Mouse (Mus musculus): ENCODE measurements around the gene Brk1.

The Brk1 gene

DNA sequence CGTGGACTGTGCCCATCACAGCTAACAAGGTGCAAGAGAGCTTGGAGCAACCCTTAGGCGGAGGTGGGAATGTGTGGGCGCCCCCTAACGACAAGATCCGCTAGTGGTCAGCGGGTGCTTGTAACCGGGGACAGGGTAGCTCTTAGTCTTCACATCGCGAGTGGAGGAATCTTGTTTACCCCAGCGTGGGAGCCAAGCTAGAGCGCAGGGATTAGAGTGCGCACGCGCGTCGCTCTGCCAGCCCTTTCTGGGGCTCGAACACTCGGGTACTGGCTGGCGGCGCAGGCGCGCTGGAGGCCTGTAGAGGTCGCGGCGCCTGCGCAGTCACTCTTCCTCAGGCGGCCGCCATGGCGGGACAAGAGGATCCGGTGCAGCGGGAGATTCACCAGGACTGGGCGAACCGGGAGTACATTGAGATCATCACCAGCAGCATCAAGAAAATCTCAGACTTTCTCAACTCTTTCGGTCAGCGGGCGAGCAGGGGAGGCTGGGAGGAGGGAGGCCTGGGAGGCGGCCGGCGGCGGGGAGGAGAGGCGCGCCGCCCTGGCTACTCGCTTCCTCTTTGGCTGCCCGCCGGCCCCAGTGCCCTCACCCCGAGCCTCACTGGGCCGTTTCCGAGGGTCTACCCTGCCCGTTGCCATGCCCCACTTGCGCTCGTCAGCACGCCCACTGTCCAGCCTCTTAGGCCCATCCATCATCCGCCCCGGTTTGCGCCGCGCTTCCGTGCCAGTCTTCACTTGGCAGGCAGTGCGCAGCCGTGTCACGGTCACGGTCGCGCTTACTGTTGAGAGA, at the start of gene Brk1:
Gene Brk1, plus strand, starts transcription at position 341 of the 792 bp plus-strand sequence.
- peak; percentile 94 for DNase-seq (ENCODE audit: low spot score)

DNA sequence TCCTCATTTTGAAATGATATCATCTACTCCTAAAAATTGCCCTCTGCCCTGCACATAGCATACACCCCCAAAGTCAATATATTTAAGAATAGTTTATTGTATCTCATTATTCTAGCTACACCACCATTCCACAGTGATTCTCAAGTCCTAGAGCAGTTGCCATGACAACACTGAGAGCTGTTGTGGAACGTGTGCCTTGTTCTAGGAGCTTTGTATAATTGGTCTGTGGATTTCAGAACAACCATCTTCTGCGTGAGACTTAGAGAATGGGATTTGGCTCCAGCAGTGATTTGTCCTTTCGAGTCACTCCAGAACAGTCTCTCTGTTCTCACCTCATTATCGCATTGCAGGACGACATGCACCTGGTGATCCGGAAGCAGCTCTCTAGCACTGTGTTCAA, 44.8 kb upstream of the Brk1 start:
- DNase-seq (ENCODE audit: low spot score): no peak

DNA sequence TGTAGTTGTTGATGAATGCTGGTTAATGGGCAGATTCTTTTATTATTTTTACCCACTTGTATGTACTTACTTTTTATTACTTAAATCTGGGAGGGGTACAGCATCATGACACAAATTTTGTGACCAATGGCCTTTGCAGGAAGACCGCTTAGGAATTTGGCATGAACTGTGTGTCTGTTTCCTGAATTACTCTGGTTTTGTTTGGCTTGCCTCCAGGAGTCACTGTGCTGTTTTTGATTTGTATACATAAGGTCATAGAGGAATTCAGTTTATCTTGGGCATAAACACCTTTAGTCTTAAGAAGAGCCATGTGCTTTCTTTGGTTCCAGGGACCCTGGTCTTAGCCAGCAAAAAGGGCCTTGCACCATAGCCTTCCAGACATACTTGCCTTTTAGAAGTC, 40.0 kb upstream of the Brk1 start:
- DNase-seq (ENCODE audit: low spot score): no peak

DNA sequence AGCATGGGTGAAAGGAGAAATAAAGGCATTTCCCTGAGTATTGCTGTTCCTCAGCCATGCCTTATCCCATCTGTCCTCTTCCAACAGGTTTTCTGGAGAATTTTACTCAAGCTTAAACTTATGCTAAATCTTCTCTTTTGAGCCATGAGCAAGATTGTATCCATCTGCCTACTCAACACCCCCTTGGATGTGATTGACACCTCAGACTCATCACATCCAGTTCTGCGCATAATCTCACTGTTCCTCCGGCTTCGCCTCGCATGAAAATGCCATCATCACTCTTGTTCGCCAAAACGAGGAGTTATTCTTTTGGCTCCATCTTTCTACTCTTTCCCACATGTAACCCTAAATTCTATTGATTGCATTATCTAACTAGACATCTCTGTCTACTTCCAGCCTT, 28.5 kb upstream of the Brk1 start:
- DNase-seq (ENCODE audit: low spot score): no peak

DNA sequence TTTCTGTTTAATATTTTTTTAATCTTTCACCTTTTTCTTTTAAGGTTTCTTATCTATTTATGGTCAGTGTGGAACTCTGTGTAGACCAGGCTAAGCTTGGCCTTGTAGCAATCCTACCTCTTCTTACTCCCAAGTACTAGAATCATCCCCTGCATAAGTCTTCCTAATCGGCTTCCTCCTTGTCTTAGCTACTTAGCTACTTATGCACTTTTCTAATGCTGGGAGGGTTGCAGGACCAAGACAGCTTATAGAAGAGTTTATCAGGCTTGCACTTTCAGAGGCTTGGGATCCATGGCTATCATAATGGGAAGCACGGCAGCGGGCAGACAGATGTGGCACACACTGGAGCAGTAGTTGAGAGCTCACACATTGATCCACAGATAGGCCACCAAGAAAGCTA, 25.3 kb upstream of the Brk1 start:
- no peak for DNase-seq (ENCODE audit: low spot score)

DNA sequence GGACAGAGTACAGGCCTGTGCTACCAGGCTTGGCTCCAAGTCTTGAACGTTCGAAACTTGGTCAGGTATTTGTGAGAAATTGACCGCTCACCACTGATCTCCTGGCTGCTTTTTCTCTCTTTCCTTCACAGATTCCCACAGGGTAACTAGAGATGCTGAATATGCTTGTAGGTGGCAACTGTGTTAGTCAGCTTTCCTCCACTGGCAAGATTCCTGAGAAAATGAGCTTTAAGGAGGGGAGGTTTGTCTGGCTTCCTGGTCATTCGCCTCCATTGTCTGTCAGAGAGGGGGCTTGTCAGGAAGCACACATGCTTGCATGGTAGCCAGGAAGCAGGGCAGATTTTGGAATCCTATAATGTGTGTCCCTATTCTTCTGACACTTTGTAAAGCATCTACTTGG, 21.5 kb upstream of the Brk1 start:
- no peak for DNase-seq (ENCODE audit: low spot score)

DNA sequence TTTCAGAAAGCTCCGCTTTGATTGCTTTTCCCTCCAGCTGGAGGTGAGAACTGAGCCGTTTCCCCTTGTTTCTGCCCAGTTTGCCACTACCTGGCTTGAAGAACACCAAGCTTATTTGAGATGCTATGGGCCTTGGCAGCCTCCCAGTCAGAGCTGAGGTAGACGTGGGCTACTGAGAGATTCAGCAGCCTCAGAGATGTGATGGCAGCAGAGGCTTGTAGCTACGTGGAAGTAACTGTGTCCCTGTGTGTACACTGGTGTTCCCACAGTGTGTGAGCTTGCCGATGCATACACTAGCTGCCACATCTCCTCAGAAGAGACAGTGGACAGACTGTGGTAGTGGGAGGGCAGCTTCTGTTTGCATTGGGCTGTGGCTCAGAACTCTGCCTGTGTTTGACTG, 19.5 kb upstream of the Brk1 start:
- no peak for DNase-seq (ENCODE audit: low spot score)

DNA sequence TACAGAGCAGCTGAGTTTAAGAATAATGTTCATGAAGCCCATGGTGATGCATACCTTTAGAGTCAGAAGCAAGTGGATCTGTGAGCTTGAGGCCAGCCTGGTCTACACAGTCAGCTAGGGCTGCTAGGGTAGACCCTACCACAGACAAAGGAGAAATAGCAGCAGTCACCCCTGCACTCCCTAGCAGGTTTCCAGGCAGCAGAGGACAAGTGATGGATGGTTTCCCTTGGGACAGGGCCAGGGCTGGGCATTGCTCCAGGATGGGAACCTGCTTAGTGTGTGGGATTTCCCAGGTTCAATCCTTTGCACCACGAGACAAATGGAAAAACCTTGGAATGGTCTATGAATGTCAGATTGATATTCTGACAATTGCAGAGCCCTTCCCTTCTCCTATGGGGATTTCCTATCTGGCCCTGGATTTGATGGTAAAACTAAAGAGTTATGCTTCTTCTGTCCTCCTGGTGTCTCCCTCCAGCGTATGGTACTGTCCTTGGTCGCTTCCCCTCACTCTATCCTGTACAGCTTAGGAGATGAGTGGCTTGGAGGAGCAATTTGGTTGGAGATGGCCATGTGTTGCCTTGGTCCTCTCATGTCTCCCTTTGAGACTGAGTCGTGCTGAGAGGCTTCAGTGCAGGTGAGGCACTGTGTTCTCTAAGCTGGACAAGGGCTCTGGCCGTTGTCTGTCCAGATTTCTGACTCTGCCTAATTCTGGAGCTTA, 17.9 kb upstream of the Brk1 start:
- DNase-seq (ENCODE audit: low spot score): no peak

DNA sequence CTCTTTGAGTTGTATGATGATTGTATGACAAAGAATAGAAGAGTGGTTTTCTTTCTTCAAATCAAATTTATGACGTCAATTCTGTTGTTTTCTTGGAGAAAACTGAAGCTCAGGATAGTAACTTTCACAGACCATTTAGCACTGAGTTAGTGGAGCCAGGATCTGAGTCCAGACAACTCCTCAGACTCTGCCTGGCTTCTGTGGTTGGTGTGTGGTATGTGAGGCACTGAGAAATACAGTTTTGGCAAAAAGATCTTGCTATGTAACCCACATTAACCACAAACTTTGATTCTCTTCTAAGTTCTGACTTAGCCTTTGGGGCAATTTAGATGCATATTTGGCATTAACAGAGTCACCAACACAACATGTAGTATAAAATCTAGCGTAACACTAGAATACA, 11.9 kb upstream of the Brk1 start:
- no peak for DNase-seq (ENCODE audit: low spot score)

DNA sequence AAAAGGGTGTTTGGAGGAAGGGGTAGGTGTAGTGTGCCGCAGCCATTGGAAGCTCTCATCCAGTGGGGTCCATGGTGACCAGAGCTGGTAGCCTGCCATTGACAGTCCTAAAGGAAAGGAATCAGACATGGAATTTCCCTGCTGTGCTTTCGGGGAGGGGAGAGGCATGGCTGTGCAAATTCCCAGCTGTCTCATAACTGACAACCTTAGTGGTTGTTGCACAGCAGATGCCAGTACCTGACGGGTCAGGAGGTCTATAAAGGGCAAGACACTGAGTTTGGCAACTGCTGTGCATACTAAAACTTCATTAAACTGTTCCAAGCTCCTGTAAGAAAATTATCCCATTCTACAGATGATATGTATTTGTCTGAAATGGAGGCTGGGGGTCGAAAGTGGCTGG, 6.6 kb upstream of the Brk1 start:
- DNase-seq (ENCODE audit: low spot score): no peak

DNA sequence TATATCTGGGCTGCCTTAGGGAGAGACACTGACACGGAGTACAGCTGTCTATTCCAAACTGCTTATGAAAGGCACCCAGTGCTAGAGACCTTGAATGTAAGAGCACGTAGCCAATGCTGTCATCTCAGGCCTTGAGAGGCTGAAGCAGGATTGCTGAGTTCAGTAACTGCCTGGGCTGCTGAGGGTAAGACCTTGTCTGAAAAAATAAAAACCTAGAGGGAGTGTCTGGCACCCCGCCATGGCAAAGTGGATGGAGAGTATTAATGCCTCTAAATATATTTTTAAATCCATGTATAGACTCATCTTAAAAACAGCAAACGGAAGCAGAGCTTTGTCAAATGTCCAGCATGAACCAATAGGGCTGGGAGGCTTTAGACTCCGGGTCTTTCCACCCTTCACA, 4.7 kb upstream of the Brk1 start:
- DNase-seq (ENCODE audit: low spot score): no peak

DNA sequence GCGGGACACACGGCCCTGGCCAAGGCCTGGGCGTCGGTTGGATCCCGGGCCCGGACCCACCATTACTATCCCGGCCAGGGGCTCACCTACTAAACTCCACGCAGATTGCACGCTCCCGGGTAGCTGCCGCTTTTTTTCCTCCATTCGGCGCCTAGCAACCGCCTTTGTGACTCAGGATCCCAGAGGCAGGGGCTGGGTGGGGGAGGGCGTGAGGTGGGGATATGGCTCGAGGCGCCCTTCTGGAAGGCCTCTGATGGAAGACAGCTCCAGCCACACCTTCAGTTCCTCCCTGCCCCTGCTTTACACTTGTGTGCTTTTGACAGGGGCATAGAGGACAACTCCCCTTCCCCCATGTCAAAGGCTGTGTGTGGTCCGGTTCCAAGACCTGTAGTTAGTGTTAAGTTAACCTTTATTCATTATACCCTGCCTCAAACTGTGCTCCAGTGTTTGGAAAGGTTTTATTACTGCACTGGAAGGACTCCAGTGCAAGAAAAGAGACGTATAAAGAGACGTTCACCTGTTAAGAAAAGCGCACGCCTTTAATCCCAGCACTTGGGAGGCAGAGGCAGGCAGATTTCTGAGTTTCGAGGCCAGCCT, 3.9 kb upstream of the Brk1 start, which contains the start of gene Fancd2os:
Gene Fancd2os, minus strand, starts transcription at position 173 of the 597 bp plus-strand sequence.
- peak; percentile 33 for DNase-seq (ENCODE audit: low spot score)

DNA sequence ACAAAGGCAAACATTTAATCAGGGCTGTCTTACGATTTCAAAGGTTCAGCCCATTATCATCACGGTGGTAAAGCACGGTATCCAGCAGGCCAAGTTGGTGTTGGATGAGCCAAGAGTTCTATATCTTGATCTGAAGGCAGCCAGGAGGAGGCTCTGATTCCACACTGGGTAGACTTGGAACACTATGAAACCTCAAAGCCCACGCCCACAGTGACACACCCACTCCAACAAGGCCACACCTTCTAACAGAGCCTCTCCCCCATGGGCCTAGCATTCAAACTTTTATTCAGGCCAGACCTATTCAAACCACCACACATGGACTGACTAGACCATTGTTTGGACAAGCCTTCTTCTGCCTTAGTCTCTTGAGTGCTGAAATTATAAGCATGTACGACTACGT, 1.8 kb upstream of the Brk1 start:
- DNase-seq (ENCODE audit: low spot score): no peak

DNA sequence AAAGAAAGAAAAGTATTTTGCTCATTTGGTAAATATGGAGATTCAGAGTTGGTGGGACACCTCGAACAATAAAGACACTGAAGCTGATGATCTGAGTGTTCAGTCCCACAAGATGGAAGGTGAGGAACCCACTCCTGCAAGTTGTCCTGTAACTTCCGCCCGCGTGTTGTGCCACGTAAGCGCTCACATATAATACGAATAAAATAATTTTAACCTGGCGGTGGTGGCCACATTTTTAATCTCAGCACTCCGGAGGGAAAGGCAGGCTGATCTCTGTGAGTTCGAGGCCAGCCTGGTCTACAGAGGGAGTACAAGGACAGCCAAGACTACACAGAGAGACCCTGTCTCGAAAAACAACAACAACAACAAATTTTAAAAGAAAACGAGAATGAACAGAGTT, 579 bp upstream of the Brk1 start:
- DNase-seq (ENCODE audit: low spot score): no peak

DNA sequence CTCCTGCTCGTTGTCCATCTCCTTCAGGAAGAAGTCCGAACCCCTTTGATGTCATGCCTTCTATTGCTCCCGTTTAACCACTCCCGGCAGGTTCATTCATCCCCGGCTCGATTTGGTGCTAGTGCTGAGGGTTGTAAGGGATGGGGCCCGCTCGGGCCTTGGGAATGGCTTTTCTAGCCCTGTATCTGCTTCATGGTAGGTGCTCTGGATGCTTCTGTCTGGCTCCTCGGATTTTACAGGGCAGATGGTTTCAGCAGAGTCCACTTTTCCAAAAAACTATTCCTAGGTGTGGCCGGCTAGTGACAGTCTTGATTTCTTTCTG, 613 bp downstream of the Brk1 start:
- DNase-seq (ENCODE audit: low spot score): peak; percentile 65

DNA sequence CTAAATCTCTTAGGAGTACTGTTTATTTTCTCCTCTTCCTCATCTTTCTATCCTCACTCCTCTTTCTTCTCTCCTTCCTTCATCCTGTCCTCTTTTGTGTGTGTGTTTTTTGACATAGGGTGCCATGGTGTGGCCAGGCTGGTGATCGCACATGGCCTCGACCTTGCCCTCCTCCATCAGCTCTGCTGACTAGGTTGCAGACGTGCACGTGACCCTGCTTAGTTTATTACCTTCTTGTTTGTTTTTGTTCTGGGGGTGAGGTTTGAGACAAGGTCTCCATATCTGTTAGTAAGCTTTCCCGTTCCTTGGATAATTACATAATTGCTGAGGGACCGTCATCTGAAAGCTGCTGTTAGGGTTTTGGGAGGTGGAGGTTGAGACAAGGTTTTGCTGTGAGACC, 4.3 kb downstream of the Brk1 start:
- no peak for DNase-seq (ENCODE audit: low spot score)

DNA sequence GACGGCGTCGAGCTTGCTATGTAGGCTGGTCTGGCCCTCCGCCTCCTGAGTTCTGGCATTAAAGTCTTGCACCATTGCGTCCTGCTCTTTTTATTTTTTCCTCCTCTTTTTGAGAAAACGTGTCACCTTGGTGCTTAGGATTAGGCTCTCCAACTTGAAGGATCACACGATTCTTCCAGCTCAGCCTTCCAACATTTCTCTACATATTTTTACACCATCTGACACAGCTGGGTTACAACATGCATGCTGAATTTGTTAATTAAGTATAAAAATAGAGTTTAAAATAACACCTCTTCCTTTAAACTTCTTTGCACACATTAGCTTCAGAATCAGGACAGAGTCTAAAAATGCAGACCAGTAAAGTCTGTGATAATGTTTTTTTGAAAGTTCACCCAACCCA, 4.7 kb downstream of the Brk1 start:
- no peak for DNase-seq (ENCODE audit: low spot score)

DNA sequence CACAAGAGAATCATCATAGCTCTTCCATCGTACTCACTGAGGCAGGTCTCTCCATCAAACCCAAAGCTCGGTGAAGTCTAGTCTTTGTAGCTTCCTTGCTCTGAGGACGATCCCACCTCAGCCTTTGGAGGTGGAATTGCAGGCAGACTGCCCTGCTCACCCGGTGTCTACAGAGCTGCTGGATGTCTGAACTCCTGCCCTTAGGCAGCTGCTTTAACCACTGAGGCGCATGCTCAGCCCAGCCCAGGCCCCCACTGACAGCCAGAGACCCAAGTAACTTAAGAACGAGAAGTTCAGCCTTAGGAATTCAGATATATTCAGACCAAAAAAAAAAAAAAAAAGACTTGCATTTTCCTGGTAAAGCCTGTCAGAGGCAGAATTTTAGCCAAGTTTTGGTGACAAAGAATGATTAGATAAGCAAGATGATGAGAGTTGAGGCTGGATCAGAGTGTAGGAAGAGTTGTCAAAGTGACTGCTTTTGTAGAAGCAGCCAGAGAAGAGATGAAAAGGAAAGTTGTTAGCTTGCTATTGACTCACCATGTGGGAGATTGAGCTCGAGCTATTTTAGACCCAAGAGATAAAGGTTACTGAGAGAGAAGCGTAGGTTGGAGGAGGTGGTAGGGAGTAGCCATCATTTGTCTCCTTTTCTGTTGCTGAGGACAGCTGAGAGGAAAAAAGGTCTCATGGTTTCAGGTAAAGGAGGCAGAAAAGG, 7.8 kb downstream of the Brk1 start:
- DNase-seq (ENCODE audit: low spot score): no peak

DNA sequence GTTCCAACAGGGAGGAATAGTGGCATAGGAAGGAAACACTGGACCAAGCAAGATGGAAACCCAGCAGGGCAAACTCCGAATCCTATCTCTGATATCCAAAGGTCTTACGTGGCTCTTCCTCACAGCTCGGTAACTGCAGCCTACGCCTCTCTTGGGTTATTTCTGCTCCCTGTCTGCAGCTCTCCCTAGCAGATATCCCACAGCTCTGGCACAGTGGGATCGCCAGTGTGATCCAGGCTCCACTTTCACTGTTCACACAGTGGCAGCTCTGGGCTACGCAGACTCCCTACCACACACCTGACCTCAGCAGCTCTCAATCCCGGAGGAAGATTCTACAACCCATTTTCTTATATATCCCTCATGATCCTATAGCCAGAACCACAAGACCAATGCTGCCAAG, 9.6 kb downstream of the Brk1 start:
- DNase-seq (ENCODE audit: low spot score): no peak

DNA sequence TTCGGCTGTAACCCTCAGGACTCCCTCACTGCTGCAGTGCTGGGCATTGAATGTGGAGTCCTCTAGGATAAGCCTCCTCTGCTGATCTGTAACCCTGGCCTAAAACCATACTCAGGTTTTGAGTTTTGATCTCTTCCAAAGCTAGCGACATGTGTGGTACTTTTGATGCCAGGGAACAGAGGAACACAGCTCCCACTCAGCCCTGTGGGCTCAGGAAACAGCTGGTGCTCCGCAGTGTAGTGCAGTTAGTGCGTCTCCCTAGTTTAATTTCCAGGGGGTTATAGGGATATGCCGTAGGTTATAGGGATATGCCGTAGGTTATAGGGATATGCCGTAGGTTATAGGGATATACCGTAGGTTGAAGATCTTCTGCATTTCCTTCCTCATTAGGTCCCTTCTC, 10.4 kb downstream of the Brk1 start:
- DNase-seq (ENCODE audit: low spot score): no peak

DNA sequence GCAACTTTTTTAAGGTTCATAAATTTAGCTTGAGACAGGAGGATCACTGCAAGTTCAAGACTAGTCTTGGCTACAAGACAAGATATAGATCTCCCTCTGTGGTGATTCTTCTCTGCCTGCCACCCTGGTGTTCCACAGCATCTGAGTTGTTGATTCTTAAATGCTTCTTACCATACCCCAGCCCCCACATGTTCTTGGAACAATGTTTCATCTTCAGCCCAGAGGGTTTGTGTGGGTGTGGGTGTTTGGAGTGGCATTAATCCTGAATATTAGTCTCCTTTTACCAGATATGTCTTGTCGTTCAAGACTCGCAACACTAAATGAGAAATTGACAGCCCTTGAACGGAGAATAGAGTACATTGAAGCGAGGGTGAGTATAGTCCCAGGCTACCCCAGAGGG, 10.9 kb downstream of the Brk1 start:
- no peak for DNase-seq (ENCODE audit: low spot score)

DNA sequence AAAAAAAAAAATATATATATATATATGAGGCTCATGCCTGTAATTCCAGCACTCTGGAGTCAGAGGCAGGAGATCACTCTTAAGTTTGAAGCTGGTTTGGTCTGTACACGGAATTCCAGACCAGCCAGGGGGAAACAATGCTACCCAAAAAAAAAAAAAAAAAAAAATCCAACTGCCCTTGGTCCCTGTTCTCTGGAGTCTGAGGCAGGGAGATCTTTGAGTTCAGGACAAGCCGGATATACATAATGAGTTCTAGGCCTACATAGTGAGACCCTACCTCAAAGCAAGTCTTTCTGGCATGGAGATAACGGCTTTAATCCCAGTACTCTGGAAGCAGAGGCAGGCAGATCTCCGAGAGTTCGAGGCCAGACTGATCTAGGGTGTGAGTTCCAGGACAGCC, 18.8 kb downstream of the Brk1 start:
- DNase-seq (ENCODE audit: low spot score): no peak

Data from embryo, embryonic 10.5 days (tissue).